Mouse (Mus musculus): ENCODE measurements at regions not wholly inside any gene's neighbourhood (a gene's known extent, or its start where the extent isn't known, plus 50 kb on each side); places are given as distances from the start of the nearest gene placed in this dataset.

GRCm38 (mm10) chr13:90493696-90494095, 404.3 kb upstream of the Xrcc4 start:
- DNase-seq (ENCODE audit: low spot score), result no peak

DNA sequence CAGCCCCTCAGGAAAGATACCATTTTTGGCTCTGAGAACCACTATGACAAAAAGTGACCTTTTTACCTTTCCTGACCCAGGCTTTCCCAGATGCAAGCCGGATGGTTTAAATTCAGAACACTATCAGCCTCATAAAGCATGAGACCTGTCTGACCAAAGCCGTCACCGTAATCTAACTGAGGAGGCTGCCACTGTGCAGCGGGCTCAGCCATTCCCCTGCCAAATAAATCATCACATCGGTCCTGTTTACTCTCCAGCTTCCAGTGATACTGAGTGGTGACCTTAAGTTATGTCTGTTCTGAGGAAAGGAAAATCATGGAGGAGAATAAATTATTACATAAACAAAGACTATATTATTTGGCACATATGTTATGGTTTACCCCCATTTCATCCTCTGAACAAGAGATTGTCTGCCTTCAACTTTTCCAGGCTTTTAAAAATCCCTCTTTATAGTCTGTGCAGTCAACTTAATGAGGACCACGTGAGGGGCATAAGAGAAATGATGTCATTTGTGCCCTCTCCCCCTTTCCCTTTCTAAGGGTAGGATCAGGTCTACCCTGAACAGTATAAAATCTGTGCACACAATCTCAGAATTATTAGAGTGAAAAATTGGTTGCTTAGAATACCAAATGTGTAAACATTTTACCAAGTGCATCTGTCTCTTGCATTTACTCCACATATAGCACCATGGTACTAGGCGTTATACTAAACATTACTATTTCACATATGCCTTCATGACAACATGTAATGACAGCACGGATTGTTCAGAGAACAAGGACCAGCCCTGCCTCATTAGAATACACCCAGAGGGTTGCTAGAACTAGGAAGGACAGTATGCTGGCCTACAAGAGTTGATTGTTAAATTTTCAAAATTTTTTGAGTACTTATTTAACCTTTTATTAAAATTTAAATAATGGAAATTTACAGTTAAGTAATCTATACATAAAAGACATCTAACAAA, 401.9 kb upstream of the Xrcc4 start:
- no peak for DNase-seq (ENCODE audit: low spot score)

GRCm38 (mm10) chr13:90480484-90480883, 391.1 kb upstream of the Xrcc4 start:
- no peak for DNase-seq (ENCODE audit: low spot score)

DNA sequence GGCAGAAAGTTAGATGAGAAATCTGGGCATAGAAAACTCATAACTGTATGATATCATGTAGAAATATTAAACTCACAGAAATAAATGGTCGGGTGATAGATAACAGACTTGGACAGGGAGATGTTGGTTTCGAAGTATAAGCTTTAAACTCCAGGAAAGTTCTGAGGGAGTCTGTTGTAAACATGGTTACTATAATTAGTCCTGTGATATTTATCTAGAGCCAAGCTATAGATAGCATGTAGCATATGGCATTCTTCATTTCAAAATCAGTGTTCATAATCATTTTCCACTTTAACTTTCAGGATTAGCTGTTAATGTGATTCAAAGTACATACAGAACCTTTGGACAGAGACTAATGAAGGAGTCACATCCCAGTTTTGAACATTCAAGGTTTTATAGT, 387.5 kb upstream of the Xrcc4 start:
- DNase-seq (ENCODE audit: low spot score), result no peak

DNA sequence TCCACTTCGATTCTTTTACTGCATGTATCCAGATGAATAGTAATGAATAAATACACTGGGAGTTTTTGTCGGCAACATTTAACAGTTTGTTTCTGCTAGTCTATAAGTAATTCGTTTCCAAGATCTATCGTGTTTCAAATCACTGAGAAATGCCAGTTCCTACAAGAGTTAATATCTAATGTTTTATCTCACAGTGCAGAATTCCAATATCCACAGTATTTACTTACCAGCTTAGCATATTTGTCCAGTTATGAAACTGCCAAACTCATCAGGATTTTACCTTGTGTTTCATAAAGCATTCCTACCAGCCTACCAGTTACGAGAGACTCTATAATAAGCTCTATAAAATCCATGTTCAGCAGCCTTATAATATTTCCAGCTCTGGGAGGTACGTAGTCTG, 385.1 kb upstream of the Xrcc4 start:
- DNase-seq (ENCODE audit: low spot score), result no peak

- DNase-seq (ENCODE audit: low spot score), result no peak
Observed at GRCm38 (mm10) chr13:90474053-90474452, 384.6 kb upstream of the Xrcc4 start.

- no peak for DNase-seq (ENCODE audit: low spot score)
Observed at GRCm38 (mm10) chr13:90473041-90473825, 383.8 kb upstream of the Xrcc4 start.

- no peak for DNase-seq (ENCODE audit: low spot score)
Observed at GRCm38 (mm10) chr13:90466096-90466495, 376.7 kb upstream of the Xrcc4 start.

GRCm38 (mm10) chr13:90464051-90464450, 374.6 kb upstream of the Xrcc4 start:
- no peak for DNase-seq (ENCODE audit: low spot score)

DNA sequence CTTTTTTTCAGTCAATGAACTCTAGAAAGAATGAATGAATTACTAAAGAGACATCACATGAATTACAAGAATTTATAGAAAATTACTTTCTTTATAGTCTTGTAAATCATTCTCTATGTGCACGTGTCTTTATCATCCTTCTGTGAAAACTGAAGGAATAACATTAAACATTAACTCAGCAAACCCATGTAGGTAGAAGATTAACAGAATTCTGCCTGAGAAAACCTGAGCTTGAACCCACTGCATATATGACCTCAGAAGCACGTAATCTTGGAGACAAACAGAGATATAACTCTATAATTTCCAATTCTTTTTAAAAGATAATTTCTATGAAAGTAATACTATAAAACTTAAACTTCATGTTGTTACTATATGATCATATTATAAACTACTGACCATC, 374.0 kb upstream of the Xrcc4 start:
- DNase-seq (ENCODE audit: low spot score), result no peak

DNA sequence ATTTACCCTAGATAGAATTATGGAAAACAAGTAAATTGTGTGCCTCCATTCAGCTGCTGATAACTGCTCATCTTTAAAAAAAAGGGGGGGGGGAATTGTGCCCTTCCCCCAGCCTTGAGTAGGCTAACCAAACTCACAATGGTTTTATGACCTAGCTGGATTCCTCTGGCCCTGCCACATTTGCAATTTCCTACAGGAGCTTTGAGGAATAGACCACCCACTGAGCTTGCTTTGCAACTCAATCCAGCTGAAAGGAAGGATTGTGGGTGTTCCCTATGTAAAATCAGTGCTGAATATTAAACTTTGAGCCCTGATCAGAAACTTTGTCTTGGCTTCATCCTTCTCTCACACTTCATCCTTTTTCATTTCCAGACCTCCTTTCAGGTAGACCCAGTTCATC, 365.2 kb upstream of the Xrcc4 start:
- DNase-seq (ENCODE audit: low spot score), result no peak

GRCm38 (mm10) chr13:90426901-90427300, 337.5 kb upstream of the Xrcc4 start:
- DNase-seq (ENCODE audit: low spot score), result no peak

GRCm38 (mm10) chr13:90425379-90425778, 336.0 kb upstream of the Xrcc4 start:
- no peak for DNase-seq (ENCODE audit: low spot score)

DNA sequence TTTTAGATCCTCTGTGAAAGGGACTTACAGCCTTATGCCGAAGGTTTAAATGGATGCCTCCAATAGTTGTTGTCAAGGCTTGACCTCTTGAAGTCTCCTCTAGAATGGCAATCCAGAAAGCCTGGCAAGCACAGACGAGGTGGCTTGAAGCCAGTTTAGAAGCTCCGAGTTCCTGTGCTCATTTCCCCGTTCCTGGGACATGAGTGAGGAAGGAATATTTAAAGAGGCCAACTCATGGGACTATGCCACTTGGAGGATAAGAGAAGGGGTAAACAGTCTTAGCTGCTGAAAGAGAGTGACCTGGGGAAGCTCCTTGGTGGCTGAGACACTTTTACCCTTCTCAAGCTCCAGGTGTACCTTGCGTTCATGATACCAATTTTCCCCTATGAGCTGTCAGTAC, 335.1 kb upstream of the Xrcc4 start:
- no peak for DNase-seq (ENCODE audit: low spot score)

- DNase-seq (ENCODE audit: low spot score), result no peak
Observed at GRCm38 (mm10) chr13:90420966-90421365, 331.6 kb upstream of the Xrcc4 start.

GRCm38 (mm10) chr13:90404392-90404791, 315.0 kb upstream of the Xrcc4 start:
- no peak for DNase-seq (ENCODE audit: low spot score)

- DNase-seq (ENCODE audit: low spot score), result no peak
Observed at GRCm38 (mm10) chr13:90402061-90402460, 312.7 kb upstream of the Xrcc4 start.

DNA sequence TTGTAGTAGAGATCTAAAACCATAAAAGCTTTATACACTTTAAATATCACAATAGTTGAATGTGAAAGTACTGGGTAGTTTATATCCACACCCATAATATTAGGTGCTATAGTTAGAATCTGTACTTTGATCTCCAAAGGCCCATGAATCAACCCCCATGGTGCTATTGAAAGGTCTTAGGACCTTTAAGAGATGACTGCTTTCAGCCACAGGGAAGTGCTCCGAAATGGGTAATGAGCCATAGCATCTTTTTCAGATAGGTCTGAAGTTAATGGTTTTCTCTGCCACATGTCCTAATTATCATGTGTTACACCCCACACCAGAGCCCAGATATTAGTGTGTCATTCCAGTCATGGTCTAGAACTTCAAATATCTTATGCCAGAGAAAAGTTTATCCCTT, 312.1 kb upstream of the Xrcc4 start:
- DNase-seq (ENCODE audit: low spot score), result no peak

- no peak for DNase-seq (ENCODE audit: low spot score)
Observed at GRCm38 (mm10) chr13:90395274-90396023, 306.0 kb upstream of the Xrcc4 start.

GRCm38 (mm10) chr13:90394815-90395241, 305.4 kb upstream of the Xrcc4 start:
- no peak for DNase-seq (ENCODE audit: low spot score)

DNA sequence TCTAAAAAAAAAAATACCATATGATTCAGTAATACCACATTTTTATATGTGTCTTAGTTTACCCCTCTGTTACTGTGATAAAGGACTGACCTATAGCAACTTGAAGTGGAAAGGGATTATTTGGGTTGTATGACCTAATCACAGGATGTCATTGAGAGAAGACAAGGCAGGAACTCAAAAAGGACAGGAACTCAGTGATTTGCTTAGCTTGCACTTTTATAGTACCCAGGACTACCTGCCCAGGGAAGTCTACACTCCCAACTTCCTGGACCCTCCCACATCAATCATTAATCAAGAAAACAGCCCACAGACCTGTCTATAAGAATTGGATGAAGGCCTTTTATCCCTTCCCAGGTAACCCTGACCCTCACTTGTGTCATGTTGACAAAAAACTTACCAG, 303.0 kb upstream of the Xrcc4 start:
- no peak for DNase-seq (ENCODE audit: low spot score)

DNA sequence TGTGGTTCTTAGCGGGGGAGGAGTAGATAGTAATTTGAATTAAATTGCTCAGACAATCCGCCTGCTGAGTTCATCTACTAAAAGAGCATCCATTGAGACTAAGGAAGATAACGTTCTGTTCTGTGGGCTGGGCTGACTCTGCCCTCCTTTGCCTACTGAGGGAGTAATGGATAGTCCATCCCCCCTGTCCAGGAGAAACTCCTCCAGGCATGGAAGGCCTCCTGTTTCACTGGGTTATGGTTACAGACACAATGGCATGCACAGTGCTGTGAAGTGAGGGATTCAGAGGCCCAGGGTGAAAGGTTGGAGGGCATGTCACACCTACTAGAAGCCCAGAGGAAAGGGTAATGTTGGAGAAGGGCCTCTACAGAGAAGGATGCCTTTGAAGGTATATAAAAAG, 287.2 kb upstream of the Xrcc4 start:
- DNase-seq (ENCODE audit: low spot score), result no peak
